Mouse (Mus musculus) midbrain, embryonic 11.5 days (tissue): Measurements from ENCODE around the gene Stx1a. TPM values are rescaled to one million over a fixed set of nuclear protein-coding genes. Genes with fewer than 3 reads are reported as not detected.

Experiments used
- ATAC-seq: fragments of 200-750 bp; cut with Nextera tagmentation; 2 replicates; pipeline ENCODE4 v1.8.0; 2017; ENCODE audit warnings: moderate TSS enrichment, moderate library complexity; ENCODE audit not compliant: low FRiP score
- DNase-seq: peaks from one replicate; pipeline ENCODE4 v3.0.0; 2015; ENCODE audit warnings: low spot score; ENCODE audit errors: missing footprints
- H3K27ac ChIP-seq: fragments of 300-500 bp; sonication (generic); 2 replicates; pipeline ENCODE4 v1.5.1; 2014; ENCODE audit warnings: low read depth, low read length
- H3K27me3 ChIP-seq: fragments of 300-500 bp; sonication (generic); 2 replicates; pipeline ENCODE4 v1.6.1; 2014; ENCODE audit warnings: mild to moderate bottlenecking, low read length, moderate library complexity, mixed read lengths; ENCODE audit not compliant: control insufficient read depth, insufficient read depth
- H3K36me3 ChIP-seq: fragments of 300-500 bp; sonication (generic); 2 replicates; pipeline ENCODE4 v1.6.1; 2014; ENCODE audit warnings: mild to moderate bottlenecking, low read length, moderate library complexity, mixed read lengths; ENCODE audit not compliant: control insufficient read depth, insufficient read depth
- H3K4me1 ChIP-seq: fragments of 300-500 bp; sonication (generic); 2 replicates; pipeline ENCODE4 v1.6.1; 2014; ENCODE audit warnings: low read length; ENCODE audit not compliant: control insufficient read depth, insufficient read depth
- H3K4me2 ChIP-seq: fragments of 300-500 bp; sonication (generic); 2 replicates; pipeline ENCODE4 v1.6.1; 2014; ENCODE audit warnings: mild to moderate bottlenecking, moderate library complexity
- H3K4me3 ChIP-seq: fragments of 300-500 bp; sonication (generic); 2 replicates; pipeline ENCODE4 v1.5.1; 2014; ENCODE audit warnings: low read depth, low read length
- H3K9ac ChIP-seq: fragments of 300-500 bp; sonication (generic); 2 replicates; pipeline ENCODE4 v1.6.1; 2014; ENCODE audit warnings: low read length
- H3K9me3 ChIP-seq: fragments of 300-500 bp; sonication (generic); 2 replicates; pipeline ENCODE4 v1.6.1; 2016; ENCODE audit warnings: low read length; ENCODE audit not compliant: control insufficient read depth
- WGBS: fragments of 180-500 bp; shearing (Covaris S2); extraction: QIAGEN DNeasy Blood & Tissue Kit; methylation state at CpG from one replicate; pipeline ENCODE4 v1.1.7; 2014; 5-methylcytosine and 5-hydroxymethylcytosine counted together
- polyA plus RNA-seq: library from polyadenylated mRNA; unstranded; fragments of >200 nt; fragmentation: Nextera tagmentation; extraction: Ambion mirVana; gene quantifications from 2 replicates; pipeline ENCODE4 v1.2.1, GENCODE M21; 2014

Gene Stx1a
- polyA plus RNA-seq, 1 experiment from 2014 or later: 17.7 TPM

- no peak overlapping the region for H3K4me3 ChIP-seq
- peak overlapping the region; percentile 34; the same call in 1 of the 2 replicates for H3K4me2 ChIP-seq
- no peaks in the 10 kb centered on the region for H3K9me3 ChIP-seq
- H3K27ac ChIP-seq: no peak overlapping the region
- H3K4me1 ChIP-seq: peaks cover 6% of the 10 kb centered on the region
- ATAC-seq: no peak
- WGBS: 46% methylated on average over 16 of the region's 16 CpGs
- H3K27me3 ChIP-seq: no peaks in the 10 kb centered on the region
- DNase-seq: no peak
- H3K9ac ChIP-seq: no peak overlapping the region
- H3K36me3 ChIP-seq: no peaks in the 10 kb centered on the region
Measured at GRCm38 (mm10) chr5:135000751-135001150, 22.5 kb upstream of the Stx1a start.

GRCm38 (mm10) chr5:135001309-135001708, 22.0 kb upstream of the Stx1a start:
- Histone ChIP-seq H3K27me3 (no peaks in the 10 kb centered on the region), H3K36me3 (no peaks in the 10 kb centered on the region), H3K4me1 (peaks cover 6% of the 10 kb centered on the region), H3K4me3 (no peak overlapping the region), H3K9me3 (no peaks in the 10 kb centered on the region), H3K9ac (peak overlapping the region; percentile 33), H3K4me2 (peak overlapping the region; percentile 34), H3K27ac (no peak overlapping the region)
- DNase-seq (peak; percentile 93), ATAC-seq (peak; percentile 42; the same call in 1 of the 2 replicates)
- under 1% methylated on average over 14 of the region's 14 CpGs for WGBS

GRCm38 (mm10) chr5:135002151-135002550, 21.1 kb upstream of the Stx1a start:
- Histone ChIP-seq H3K4me2 (no peak overlapping the region), H3K4me1 (peaks cover 6% of the 10 kb centered on the region), H3K27ac (no peak overlapping the region), H3K36me3 (no peaks in the 10 kb centered on the region), H3K9ac (no peak overlapping the region), H3K4me3 (no peak overlapping the region), H3K9me3 (no peaks in the 10 kb centered on the region), H3K27me3 (no peaks in the 10 kb centered on the region)
- no peak for ATAC-seq
- no peak for DNase-seq
- WGBS: 66% methylated on average over 5 of the region's 5 CpGs

GRCm38 (mm10) chr5:135007802-135008571, 15.3 kb upstream of the Stx1a start:
- H3K27me3 ChIP-seq: no peaks in the 10 kb centered on the region
- peak overlapping the region; percentile 54 for H3K4me3 ChIP-seq
- no peaks in the 10 kb centered on the region for H3K36me3 ChIP-seq
- H3K9ac ChIP-seq: peak overlapping the region; percentile 73
- DNase-seq (no peak), ATAC-seq (no peak)
- 32% methylated on average over 16 of the region's 16 CpGs for WGBS
- H3K4me2 ChIP-seq: peak overlapping the region; percentile 84
- H3K27ac ChIP-seq: peak overlapping the region; percentile 88
- no peaks in the 10 kb centered on the region for H3K9me3 ChIP-seq
- H3K4me1 ChIP-seq: peaks cover 25% of the 10 kb centered on the region

GRCm38 (mm10) chr5:135008671-135009589, 14.4 kb upstream of the Stx1a start, which contains the start of gene Abhd11:
Gene Abhd11, plus strand, starts transcription at chr5:135009152.
- H3K4me2 ChIP-seq: peak within 1 kb of the TSS; percentile 84
- H3K4me3 ChIP-seq: peak within 1 kb of the TSS; percentile 54
- peak; percentile 100 for DNase-seq
- H3K9ac ChIP-seq: peak within 1 kb of the TSS; percentile 73
- no peaks in the 10 kb centered on the region for H3K9me3 ChIP-seq
- H3K36me3 ChIP-seq: no peaks in the 10 kb centered on the region
- peak; percentile 90 for ATAC-seq
- H3K4me1 ChIP-seq: peaks cover 25% of the 10 kb centered on the region
- peak within 1 kb of the TSS; percentile 88 for H3K27ac ChIP-seq
- H3K27me3 ChIP-seq: no peaks in the 10 kb centered on the region
- under 1% methylated on average over 52 of the region's 52 CpGs for WGBS

GRCm38 (mm10) chr5:135009590-135010319, 13.5 kb upstream of the Stx1a start:
- no peaks in the 10 kb centered on the region for H3K27me3 ChIP-seq
- H3K9ac ChIP-seq: peak overlapping the region; percentile 60
- under 1% methylated on average over 36 of the region's 37 CpGs for WGBS
- peak overlapping the region; percentile 54 for H3K4me3 ChIP-seq
- H3K27ac ChIP-seq: peak overlapping the region; percentile 84
- DNase-seq (peak; percentile 99), ATAC-seq (peak; percentile 77)
- H3K9me3 ChIP-seq: no peaks in the 10 kb centered on the region
- H3K4me1 ChIP-seq: peaks cover 25% of the 10 kb centered on the region
- H3K4me2 ChIP-seq: peak overlapping the region; percentile 84
- H3K36me3 ChIP-seq: no peaks in the 10 kb centered on the region

- H3K4me3 ChIP-seq: peak overlapping the region; percentile 54
- peaks cover 25% of the 10 kb centered on the region for H3K4me1 ChIP-seq
- no peak overlapping the region for H3K27ac ChIP-seq
- peak overlapping the region; percentile 84 for H3K4me2 ChIP-seq
- ATAC-seq (no peak), DNase-seq (no peak)
- H3K27me3 ChIP-seq: no peaks in the 10 kb centered on the region
- no peaks in the 10 kb centered on the region for H3K9me3 ChIP-seq
- no peaks in the 10 kb centered on the region for H3K36me3 ChIP-seq
- peak overlapping the region; percentile 60 for H3K9ac ChIP-seq
- 61% methylated on average over 7 of the region's 7 CpGs for WGBS
Measured at GRCm38 (mm10) chr5:135010320-135010709, 13.0 kb upstream of the Stx1a start.

GRCm38 (mm10) chr5:135010841-135011743, 12.2 kb upstream of the Stx1a start:
- 70% methylated on average over 25 of the region's 25 CpGs for WGBS
- DNase-seq (no peak), ATAC-seq (no peak)
- no peaks in the 10 kb centered on the region for H3K9me3 ChIP-seq
- H3K27ac ChIP-seq: no peak overlapping the region
- H3K4me2 ChIP-seq: no peak overlapping the region
- H3K36me3 ChIP-seq: no peaks in the 10 kb centered on the region
- H3K4me1 ChIP-seq: peaks cover 25% of the 10 kb centered on the region
- H3K27me3 ChIP-seq: no peaks in the 10 kb centered on the region
- no peak overlapping the region for H3K9ac ChIP-seq
- H3K4me3 ChIP-seq: no peak overlapping the region
